Mouse (Mus musculus) stomach, embryonic 16.5 days (tissue): ENCODE measurements around the gene Zcchc14. TPM values are rescaled to one million over a fixed set of nuclear protein-coding genes. Genes with fewer than 3 reads are reported as not detected.

ENCODE experiments used
- ATAC-seq: fragments of 200-750 bp; cut with Nextera tagmentation; 2 replicates; pipeline ENCODE4 v1.8.0; 2017; ENCODE audit warnings: moderate number of reproducible peaks, moderate TSS enrichment; ENCODE audit not compliant: insufficient read depth, low FRiP score
- H3K27ac ChIP-seq: fragments of 300-500 bp; sonication (generic); 2 replicates; pipeline ENCODE4 v1.5.1; 2014; ENCODE audit warnings: low read length
- H3K27me3 ChIP-seq: fragments of 300-500 bp; sonication (generic); 2 replicates; pipeline ENCODE4 v1.6.1; 2014; ENCODE audit warnings: low read length, control low read depth, mixed read lengths; ENCODE audit not compliant: control insufficient read depth, insufficient read depth
- H3K36me3 ChIP-seq: fragments of 300-500 bp; sonication (generic); 2 replicates; pipeline ENCODE4 v1.6.1; 2014; ENCODE audit warnings: low read length; ENCODE audit not compliant: control insufficient read depth, insufficient read depth
- H3K4me1 ChIP-seq: fragments of 300-500 bp; sonication (generic); 2 replicates; pipeline ENCODE4 v1.6.1; 2014; ENCODE audit warnings: low read length, control low read depth, mixed read lengths; ENCODE audit not compliant: control insufficient read depth, insufficient read depth
- H3K4me2 ChIP-seq: fragments of 300-500 bp; sonication (generic); 2 replicates; pipeline ENCODE4 v1.6.1; 2014; ENCODE audit warnings: low read depth, low read length, mixed read lengths
- H3K4me3 ChIP-seq: fragments of 300-500 bp; sonication (generic); replicated peaks from 2 replicates; pipeline ENCODE4 v1.5.1; 2014; ENCODE audit warnings: mild to moderate bottlenecking, low read length
- H3K9ac ChIP-seq: fragments of 300-500 bp; sonication (generic); 2 replicates; pipeline ENCODE4 v1.6.1; 2014; ENCODE audit warnings: low read length
- H3K9me3 ChIP-seq: fragments of 300-500 bp; sonication (generic); replicated peaks from 2 replicates; pipeline ENCODE4 v1.6.1; 2016; ENCODE audit warnings: low read length, control low read depth; ENCODE audit not compliant: control insufficient read depth
- WGBS: fragments of 180-500 bp; shearing (Covaris S2); extraction: QIAGEN DNeasy Blood & Tissue Kit; methylation state at CpG from one replicate; pipeline ENCODE4 v1.1.7; 2014; 5-methylcytosine and 5-hydroxymethylcytosine counted together
- polyA plus RNA-seq: library from polyadenylated mRNA; unstranded; fragments of >200 nt; fragmentation: Nextera tagmentation; extraction: Ambion mirVana; gene quantifications from 2 replicates; pipeline ENCODE4 v1.2.1, GENCODE M21; 2015

Gene Zcchc14
- polyA plus RNA-seq, 1 experiment from 2014 or later: 13.2 TPM

GRCm38 (mm10) chr8:121685419-121685818 is 32.7 kb upstream of the Zcchc14 start:
- H3K27ac ChIP-seq: no peak overlapping the region
- H3K27me3 ChIP-seq: no peaks in the 10 kb centered on the region
- no peak overlapping the region for H3K9ac ChIP-seq
- H3K4me1 ChIP-seq: no peaks in the 10 kb centered on the region; the same call in 1 of the 2 replicates
- 23% methylated on average over 4 of the region's 4 CpGs for WGBS
- no peaks in the 10 kb centered on the region for H3K9me3 ChIP-seq
- H3K4me2 ChIP-seq: no peak overlapping the region
- no peaks in the 10 kb centered on the region for H3K36me3 ChIP-seq
- H3K4me3 ChIP-seq: no peak overlapping the region
- no peak for ATAC-seq

- Histone ChIP-seq H3K4me2 (no peak overlapping the region), H3K9ac (no peak overlapping the region), H3K4me1 (no peaks in the 10 kb centered on the region; the same call in 1 of the 2 replicates), H3K36me3 (no peaks in the 10 kb centered on the region), H3K27me3 (no peaks in the 10 kb centered on the region), H3K4me3 (no peak overlapping the region), H3K9me3 (no peaks in the 10 kb centered on the region), H3K27ac (no peak overlapping the region)
- ATAC-seq: no peak
- 63% methylated on average over 10 of the region's 10 CpGs for whole genome bisulfite sequencing
Measured at GRCm38 (mm10) chr8:121683083-121683832, 30.6 kb upstream of the Zcchc14 start.

DNA sequence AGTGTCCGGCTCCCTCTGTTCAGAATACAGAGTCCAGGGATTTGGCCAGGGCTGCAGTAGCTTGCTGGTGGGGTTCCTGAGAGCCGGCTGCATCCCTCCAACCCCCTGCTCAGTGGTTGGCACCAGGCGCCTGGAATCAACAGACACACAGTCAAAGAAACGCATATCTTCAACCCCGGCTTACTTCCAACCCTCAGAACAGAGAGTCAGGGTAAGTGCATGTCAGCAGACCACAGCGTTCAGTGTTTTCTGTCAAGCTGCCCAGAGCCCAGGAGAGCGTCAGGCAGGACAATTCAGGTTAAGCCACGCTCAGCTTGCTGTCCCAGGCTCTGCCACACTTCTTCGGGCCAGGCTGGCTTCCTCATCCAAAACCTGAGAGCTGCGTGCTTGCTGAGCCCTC is 28.8 kb upstream of the Zcchc14 start:
- no peak overlapping the region for H3K9ac ChIP-seq
- H3K9me3 ChIP-seq: no peaks in the 10 kb centered on the region
- H3K4me1 ChIP-seq: no peaks in the 10 kb centered on the region
- ATAC-seq: no peak
- H3K4me2 ChIP-seq: no peak overlapping the region
- H3K27me3 ChIP-seq: no peaks in the 10 kb centered on the region
- H3K36me3 ChIP-seq: no peaks in the 10 kb centered on the region
- 52% methylated on average over 10 of the region's 10 CpGs for WGBS
- no peak overlapping the region for H3K4me3 ChIP-seq
- no peak overlapping the region for H3K27ac ChIP-seq

DNA sequence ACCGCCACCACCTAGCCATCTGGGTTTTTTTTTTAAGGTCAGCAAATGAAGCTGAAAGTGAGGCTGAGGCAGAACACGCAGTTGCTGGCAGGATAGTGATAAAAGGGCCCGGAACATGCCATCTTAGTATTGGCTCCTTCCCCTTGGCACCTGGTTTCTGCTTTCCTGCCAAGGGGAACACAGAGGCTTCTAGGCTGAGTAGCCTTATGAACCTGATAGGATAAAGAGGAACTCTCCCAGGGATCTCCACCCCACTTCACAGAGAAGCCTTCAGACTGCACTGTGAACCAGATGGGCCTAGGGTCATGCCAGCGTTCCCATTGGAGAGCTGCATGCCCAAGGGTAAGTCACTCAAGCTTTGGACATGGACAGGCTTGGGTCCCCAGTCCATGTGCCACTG is 28.2 kb upstream of the Zcchc14 start:
- Histone ChIP-seq H3K9ac (no peak overlapping the region), H3K27me3 (no peaks in the 10 kb centered on the region), H3K4me1 (no peaks in the 10 kb centered on the region), H3K27ac (no peak overlapping the region), H3K36me3 (no peaks in the 10 kb centered on the region), H3K4me3 (no peak overlapping the region), H3K4me2 (no peak overlapping the region), H3K9me3 (no peaks in the 10 kb centered on the region)
- 84% methylated on average over 4 of the region's 4 CpGs for WGBS
- ATAC-seq: no peak

DNA sequence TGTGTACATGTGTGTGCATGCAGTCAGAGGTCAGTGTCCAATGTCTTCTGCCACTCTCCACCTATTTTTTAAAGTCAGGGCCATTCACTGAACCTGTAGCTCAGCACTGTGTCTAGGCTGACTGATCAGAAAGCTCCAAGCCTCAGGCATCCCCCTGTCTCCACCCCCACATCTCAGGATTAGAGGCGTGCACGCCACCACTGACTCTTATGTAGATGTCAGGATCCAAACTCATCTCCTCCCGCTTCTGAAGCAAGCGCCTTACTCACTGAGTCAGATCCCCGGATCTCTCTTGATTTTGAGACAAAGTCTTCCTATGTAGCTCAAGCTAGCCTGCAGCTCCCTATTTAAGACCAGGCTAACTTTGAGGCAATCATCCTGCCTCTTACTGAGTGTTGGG is 26.0 kb upstream of the Zcchc14 start:
- Histone ChIP-seq H3K4me2 (no peak overlapping the region), H3K27ac (no peak overlapping the region), H3K27me3 (no peaks in the 10 kb centered on the region), H3K4me3 (no peak overlapping the region), H3K9me3 (no peaks in the 10 kb centered on the region), H3K9ac (no peak overlapping the region), H3K4me1 (no peaks in the 10 kb centered on the region), H3K36me3 (no peaks in the 10 kb centered on the region)
- ATAC-seq: no peak
- WGBS: 65% methylated on average over 5 of the region's 5 CpGs

- H3K4me2 ChIP-seq: no peak overlapping the region
- H3K4me3 ChIP-seq: no peak overlapping the region
- no peak overlapping the region for H3K9ac ChIP-seq
- no peaks in the 10 kb centered on the region for H3K9me3 ChIP-seq
- no peaks in the 10 kb centered on the region for H3K4me1 ChIP-seq
- no peak overlapping the region for H3K27ac ChIP-seq
- no peaks in the 10 kb centered on the region for H3K36me3 ChIP-seq
- WGBS: 47% methylated on average over 20 of the region's 20 CpGs
- no peak for ATAC-seq
- no peaks in the 10 kb centered on the region for H3K27me3 ChIP-seq
Measured at GRCm38 (mm10) chr8:121675701-121676100, 23.0 kb upstream of the Zcchc14 start.

GRCm38 (mm10) chr8:121675161-121675560 is 22.5 kb upstream of the Zcchc14 start:
- no peak for ATAC-seq
- Histone ChIP-seq H3K4me2 (no peak overlapping the region), H3K27ac (no peak overlapping the region), H3K4me3 (no peak overlapping the region), H3K9me3 (no peaks in the 10 kb centered on the region), H3K4me1 (no peaks in the 10 kb centered on the region), H3K27me3 (no peaks in the 10 kb centered on the region), H3K36me3 (no peaks in the 10 kb centered on the region), H3K9ac (no peak overlapping the region)
- WGBS: 71% methylated on average over 3 of the region's 3 CpGs

DNA sequence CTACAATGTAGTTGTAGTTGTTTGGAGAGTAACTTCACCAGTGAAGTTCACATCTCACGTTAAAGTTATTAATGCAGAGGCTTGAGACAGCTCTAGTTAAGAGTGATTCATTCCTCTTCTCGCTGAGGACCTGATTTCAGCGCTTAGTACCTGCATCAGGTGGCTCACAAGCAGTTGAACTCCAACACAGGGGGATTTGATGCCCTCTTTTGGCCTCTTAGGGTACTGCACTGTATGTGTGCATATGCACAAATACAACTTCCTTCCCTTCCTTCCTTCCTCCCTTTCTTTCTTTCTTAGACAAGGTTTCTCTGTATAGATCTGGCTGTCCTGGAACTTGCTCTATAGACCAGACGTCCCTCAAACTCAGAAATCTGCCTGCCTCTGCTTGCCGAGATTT is 21.8 kb upstream of the Zcchc14 start:
- WGBS: 49% methylated on average over 5 of the region's 5 CpGs
- no peaks in the 10 kb centered on the region for H3K27me3 ChIP-seq
- H3K9ac ChIP-seq: no peak overlapping the region
- no peaks in the 10 kb centered on the region for H3K9me3 ChIP-seq
- no peak overlapping the region for H3K4me2 ChIP-seq
- ATAC-seq: no peak
- no peaks in the 10 kb centered on the region for H3K36me3 ChIP-seq
- H3K4me3 ChIP-seq: no peak overlapping the region
- H3K4me1 ChIP-seq: no peaks in the 10 kb centered on the region
- H3K27ac ChIP-seq: no peak overlapping the region

DNA sequence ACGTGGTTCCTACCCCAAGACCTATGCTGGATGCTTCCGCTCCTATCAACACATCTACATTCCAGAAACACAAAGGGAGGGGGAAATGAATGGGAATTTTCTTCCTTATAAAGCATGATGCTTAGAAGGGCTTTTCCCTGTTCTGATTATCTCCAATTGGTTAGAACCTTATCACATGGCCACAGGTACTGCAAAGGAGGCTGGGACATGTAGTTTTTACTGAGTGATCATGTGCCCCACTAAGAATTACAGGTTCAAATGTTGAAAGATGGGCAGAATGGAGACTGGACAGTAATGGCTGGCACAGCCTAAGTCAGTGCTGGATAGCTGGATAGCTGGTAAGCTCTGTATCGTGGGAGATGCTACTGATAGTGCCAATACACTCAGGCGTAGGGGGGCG is 21.2 kb upstream of the Zcchc14 start:
- Histone ChIP-seq H3K36me3 (no peaks in the 10 kb centered on the region), H3K4me3 (no peak overlapping the region), H3K4me1 (peaks cover 6% of the 10 kb centered on the region), H3K4me2 (no peak overlapping the region), H3K9ac (no peak overlapping the region), H3K9me3 (no peaks in the 10 kb centered on the region), H3K27ac (no peak overlapping the region), H3K27me3 (no peaks in the 10 kb centered on the region)
- 67% methylated on average over 5 of the region's 5 CpGs for WGBS
- peak; percentile 16; the same call in 1 of the 2 replicates for ATAC-seq
